Mouse (Mus musculus) lung, postnatal 0 days (tissue): ENCODE measurements around the gene Cacnb2.

ENCODE experiments used
- CTCF ChIP-seq: IDR thresholded peaks from 2 replicates; pipeline ENCODE4 v1.5.1; 2016; ENCODE audit warnings: antibody characterized with exemption, mild to moderate bottlenecking
- EP300 ChIP-seq: IDR thresholded peaks from 2 replicates; pipeline ENCODE4 v1.6.1; 2016; ENCODE audit warnings: antibody characterized with exemption, mild to moderate bottlenecking, control low read depth

GRCm38 (mm10) chr2:15007531-15007930 lies 404.6 kb downstream of the Cacnb2 start:
- TF ChIP-seq EP300, result no peak
- no peak for TF ChIP-seq CTCF
